Mouse (Mus musculus): Measurements from ENCODE around the gene Nlgn1. TPM values are rescaled to one million over a fixed set of nuclear protein-coding genes. Genes with fewer than 3 reads are reported as not detected.

Nlgn1 gene
- polyA plus RNA-seq, 2 experiments from 2014 or later, result 0.08 TPM; not detected in 1

- no peak for ATAC-seq
Measured at GRCm38 (mm10) chr3:25807559-25807958, 524.7 kb downstream of the Nlgn1 start.

GRCm38 (mm10) chr3:25781651-25782050, 550.6 kb downstream of the Nlgn1 start:
- ATAC-seq, result no peak

DNA sequence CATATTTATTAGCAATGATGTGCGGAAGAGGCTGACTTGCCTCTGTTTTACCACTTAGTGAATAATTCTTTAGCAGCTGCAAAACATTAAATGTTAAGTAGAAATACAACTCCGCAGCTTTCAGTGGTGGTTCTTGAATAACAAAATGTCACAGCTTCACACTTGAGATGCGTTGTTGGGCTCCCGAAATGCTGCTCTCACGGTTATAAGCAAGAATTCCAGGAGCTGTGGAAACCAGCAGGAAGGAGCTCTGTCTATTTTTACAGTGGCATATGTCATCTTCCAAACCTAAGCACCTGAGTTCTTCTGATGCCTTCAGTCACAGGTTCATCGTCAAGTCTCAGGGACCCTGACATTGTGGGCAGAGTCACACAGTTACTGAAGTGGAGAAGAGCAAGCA, 556.8 kb downstream of the Nlgn1 start:
- no peak for ATAC-seq

- no peak for ATAC-seq
Measured at GRCm38 (mm10) chr3:25773908-25774307, 558.4 kb downstream of the Nlgn1 start.

- no peak for ATAC-seq
Measured at GRCm38 (mm10) chr3:25773467-25773866, 558.8 kb downstream of the Nlgn1 start.

DNA sequence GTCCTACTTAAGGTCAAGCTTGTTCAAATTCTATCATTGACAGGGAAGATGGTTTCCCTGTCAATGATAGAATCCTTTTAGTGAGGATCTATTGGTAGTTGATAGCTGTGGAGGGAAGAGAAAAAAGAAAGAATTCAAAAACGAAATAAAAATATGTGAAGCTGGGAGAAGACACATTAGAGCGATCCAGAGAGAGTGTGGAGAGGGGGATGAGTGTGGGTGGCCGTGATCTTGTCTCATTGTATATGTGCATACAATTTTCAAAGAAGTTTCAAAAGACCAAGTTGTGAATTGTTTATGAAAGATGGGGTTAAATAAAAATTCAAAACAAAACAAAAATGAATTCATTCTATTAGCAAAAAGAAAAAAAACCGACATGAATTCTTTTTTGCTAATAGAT, 568.6 kb downstream of the Nlgn1 start:
- ATAC-seq, result no peak

GRCm38 (mm10) chr3:25757813-25758212, 574.4 kb downstream of the Nlgn1 start:
- ATAC-seq, result no peak

DNA sequence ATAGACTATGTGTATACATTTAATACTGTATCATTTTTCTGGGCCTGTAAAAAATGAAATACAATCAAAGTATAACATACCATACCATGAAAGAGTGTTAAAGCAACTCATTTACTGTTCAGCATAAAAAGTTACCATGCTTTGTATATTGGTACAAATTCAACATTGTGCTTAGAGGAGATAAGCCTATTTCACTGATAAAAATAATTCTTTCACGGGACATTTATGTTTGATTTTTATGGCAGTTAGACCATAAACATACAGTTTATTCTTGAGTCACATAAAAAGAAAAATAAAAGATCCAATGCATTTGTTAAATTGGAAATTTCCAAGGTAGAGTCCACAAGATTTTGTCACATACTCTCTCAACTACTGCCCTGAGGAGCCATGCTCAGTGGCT, 608.1 kb downstream of the Nlgn1 start:
- ATAC-seq, result no peak

- no peak for ATAC-seq
Measured at GRCm38 (mm10) chr3:25721464-25721863, 610.8 kb downstream of the Nlgn1 start.

DNA sequence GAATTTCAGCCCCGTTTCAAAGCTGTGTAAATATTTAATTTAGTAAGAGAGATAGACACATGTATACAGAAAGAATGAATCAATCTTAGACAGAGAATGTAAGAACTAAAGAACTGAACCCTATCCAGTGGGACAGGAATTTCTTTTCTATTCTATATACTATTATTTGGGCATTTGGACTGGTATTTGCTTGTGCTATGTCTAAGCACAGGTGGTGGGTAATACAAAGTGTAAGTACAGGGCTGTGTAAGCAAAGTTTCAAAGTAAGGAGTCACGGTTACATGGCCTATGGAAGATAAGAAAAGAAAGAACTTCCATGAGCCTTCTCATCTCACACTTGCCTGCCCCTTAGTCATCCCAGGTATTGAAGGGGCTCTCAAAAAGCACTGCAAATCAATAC, 624.9 kb downstream of the Nlgn1 start:
- ATAC-seq, result no peak

GRCm38 (mm10) chr3:25697231-25697630, 635.0 kb downstream of the Nlgn1 start:
- no peak for ATAC-seq

- no peak for ATAC-seq
Measured at GRCm38 (mm10) chr3:25688789-25689464, 643.3 kb downstream of the Nlgn1 start.

DNA sequence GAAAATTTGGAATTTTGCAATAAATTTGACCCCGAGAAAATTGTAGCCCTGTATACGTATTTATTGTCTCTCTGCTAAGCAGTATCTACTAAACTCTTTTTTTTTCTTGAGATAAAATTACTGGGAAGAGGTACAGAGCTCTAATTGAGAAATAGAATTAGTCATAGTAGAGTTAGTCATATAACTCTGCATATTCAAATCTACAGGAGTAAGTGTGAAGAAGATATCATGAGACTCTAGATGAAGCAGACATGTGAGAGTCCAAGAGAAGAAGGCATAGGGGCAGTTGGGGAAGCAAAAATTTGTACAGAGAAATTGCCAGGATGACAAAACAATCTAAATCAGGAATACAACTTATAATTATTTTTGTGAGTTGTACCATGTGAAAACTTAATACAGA, 648.6 kb downstream of the Nlgn1 start:
- no peak for ATAC-seq

GRCm38 (mm10) chr3:25679373-25679772, 652.9 kb downstream of the Nlgn1 start:
- ATAC-seq, result no peak

- ATAC-seq, result no peak
Measured at GRCm38 (mm10) chr3:25675888-25676287, 656.4 kb downstream of the Nlgn1 start.

- ATAC-seq, result no peak
Measured at GRCm38 (mm10) chr3:25675069-25675468, 657.2 kb downstream of the Nlgn1 start.

GRCm38 (mm10) chr3:25673408-25673807, 658.9 kb downstream of the Nlgn1 start:
- ATAC-seq, result no peak

- no peak for ATAC-seq
Measured at GRCm38 (mm10) chr3:25672779-25673178, 659.5 kb downstream of the Nlgn1 start.

GRCm38 (mm10) chr3:25663464-25663863, 668.8 kb downstream of the Nlgn1 start:
- no peak for ATAC-seq

- ATAC-seq, result no peak
Measured at GRCm38 (mm10) chr3:25660285-25660684, 672.0 kb downstream of the Nlgn1 start.

DNA sequence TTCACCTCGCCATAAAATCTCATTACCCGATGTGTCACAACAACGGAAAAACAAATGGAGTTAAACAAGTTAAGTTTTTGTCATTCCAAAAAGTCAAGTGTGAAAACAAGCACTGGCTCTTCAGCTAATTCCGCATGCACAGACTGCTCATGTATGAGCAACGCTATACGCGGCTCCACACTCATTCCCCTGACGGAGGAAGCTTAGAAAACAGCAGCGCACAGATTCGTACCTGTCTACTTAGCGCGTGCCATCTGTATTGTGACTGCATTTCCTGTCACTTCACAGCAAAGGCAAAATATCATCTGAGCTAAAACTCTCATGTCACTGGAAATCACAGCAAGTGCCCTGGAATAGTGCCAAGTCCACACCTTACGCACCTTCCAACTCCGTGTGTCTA, 674.3 kb downstream of the Nlgn1 start:
- ATAC-seq, result no peak

GRCm38 (mm10) chr3:25657074-25657473, 675.2 kb downstream of the Nlgn1 start:
- ATAC-seq, result no peak

GRCm38 (mm10) chr3:25653010-25653409, 679.2 kb downstream of the Nlgn1 start:
- no peak for ATAC-seq

GRCm38 (mm10) chr3:25645895-25646691, 686.2 kb downstream of the Nlgn1 start:
- no peak for ATAC-seq

All from activated CD4-positive, CD25-positive, alpha-beta regulatory T cell, adult 4 months (primary cell).